Mouse (Mus musculus): ENCODE measurements around the gene Hnrnpdl.

The Hnrnpdl gene

GRCm38 (mm10) chr5:100005896-100006295 is 33.6 kb downstream of the Hnrnpdl start:
- no peak for DNase-seq (ENCODE audit: low spot score in 2 of 2)

- no peak for DNase-seq (ENCODE audit: low spot score in 2 of 2)
Observed at GRCm38 (mm10) chr5:100005431-100005830, 34.0 kb downstream of the Hnrnpdl start.

GRCm38 (mm10) chr5:100003895-100004294 is 35.6 kb downstream of the Hnrnpdl start:
- DNase-seq (ENCODE audit: low spot score in 2 of 2): no peak

GRCm38 (mm10) chr5:100000500-100000899 is 39.0 kb downstream of the Hnrnpdl start:
- DNase-seq (ENCODE audit: low spot score in 2 of 2): no peak

- DNase-seq (ENCODE audit: low spot score in 2 of 2): no peak
Observed at GRCm38 (mm10) chr5:100000048-100000447, 39.4 kb downstream of the Hnrnpdl start.

- DNase-seq (ENCODE audit: low spot score in 2 of 2): no peak
Observed at GRCm38 (mm10) chr5:99994680-99995079, 44.8 kb downstream of the Hnrnpdl start.

GRCm38 (mm10) chr5:99994166-99994565 is 45.3 kb downstream of the Hnrnpdl start:
- no peak for DNase-seq (ENCODE audit: low spot score in 2 of 2)

All from left cerebral cortex, adult 9 months (tissue).